Mouse (Mus musculus) neural tube, embryonic 10.5 days (tissue): ENCODE data around the gene Xylt1.

Source experiments
- DNase-seq: peaks from one replicate; pipeline ENCODE4 v3.0.0-alpha.2; 2017; ENCODE audit warnings: low spot score; ENCODE audit errors: extremely low spot score

The Xylt1 gene

GRCm38 (mm10) chr7:117380418-117381187, at the start of gene Xylt1:
Xylt1 (plus strand) TSS chr7:117380979.
- DNase-seq, result peak; percentile 81

DNA sequence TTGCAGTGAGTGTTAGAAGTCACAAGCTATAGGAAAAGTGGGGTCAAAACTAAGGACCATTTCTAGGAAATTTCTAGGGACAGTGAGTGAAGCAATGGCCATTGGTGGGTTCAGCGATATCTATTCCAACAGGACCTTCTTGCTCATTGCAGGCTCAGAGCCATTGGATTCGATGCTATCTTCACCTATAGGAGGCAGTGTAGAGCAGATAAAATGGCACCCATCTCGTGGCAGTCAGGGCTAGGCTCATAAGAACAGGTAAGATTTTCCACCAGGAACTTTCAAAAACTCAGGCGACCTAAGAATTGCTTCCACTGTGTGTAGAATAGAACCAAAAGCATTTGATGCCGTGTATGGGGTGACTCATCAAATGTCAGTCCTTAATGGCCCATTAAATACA, 46.8 kb upstream of the Xylt1 start:
- no peak for DNase-seq

GRCm38 (mm10) chr7:117356316-117356715, 24.5 kb upstream of the Xylt1 start:
- DNase-seq, result no peak

DNA sequence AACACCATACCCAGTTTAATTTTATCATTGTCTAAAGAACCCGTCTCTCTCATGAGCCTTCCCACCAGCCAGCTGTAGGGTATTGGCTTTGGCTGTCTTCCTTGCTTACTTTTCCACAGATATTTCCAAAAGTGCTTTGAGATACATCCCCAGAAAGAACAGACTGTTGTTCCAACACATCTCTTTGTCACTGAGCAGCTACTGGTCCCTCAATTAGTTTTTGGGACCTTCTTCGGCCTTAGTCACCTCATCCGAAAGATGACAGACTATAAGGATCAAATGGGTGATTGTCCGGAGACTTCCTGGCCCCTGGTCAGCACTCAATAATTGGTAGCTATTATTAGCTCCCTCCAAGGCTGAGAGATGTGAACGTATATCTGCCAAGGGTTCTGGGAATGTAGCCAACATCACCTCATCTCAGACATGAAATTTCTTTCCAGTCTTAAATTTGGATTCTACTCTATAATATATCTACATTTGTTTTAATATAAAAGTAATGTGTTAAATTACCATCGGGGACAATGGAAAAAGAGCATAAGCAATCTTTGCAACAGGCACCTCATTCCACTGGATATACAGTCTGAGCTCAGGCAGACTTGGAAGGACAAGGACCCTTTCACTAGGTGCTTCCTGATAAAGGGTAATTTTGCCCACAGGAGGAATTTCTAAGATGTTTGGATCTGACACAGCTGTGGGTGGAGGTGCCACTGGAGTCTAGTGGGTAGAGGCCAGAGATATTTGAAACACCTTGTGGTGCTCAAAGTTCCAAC, 23.2 kb upstream of the Xylt1 start:
- DNase-seq, result no peak

GRCm38 (mm10) chr7:117361281-117361680, 19.5 kb upstream of the Xylt1 start:
- DNase-seq, result no peak

GRCm38 (mm10) chr7:117362493-117362892, 18.3 kb upstream of the Xylt1 start:
- DNase-seq, result no peak

DNA sequence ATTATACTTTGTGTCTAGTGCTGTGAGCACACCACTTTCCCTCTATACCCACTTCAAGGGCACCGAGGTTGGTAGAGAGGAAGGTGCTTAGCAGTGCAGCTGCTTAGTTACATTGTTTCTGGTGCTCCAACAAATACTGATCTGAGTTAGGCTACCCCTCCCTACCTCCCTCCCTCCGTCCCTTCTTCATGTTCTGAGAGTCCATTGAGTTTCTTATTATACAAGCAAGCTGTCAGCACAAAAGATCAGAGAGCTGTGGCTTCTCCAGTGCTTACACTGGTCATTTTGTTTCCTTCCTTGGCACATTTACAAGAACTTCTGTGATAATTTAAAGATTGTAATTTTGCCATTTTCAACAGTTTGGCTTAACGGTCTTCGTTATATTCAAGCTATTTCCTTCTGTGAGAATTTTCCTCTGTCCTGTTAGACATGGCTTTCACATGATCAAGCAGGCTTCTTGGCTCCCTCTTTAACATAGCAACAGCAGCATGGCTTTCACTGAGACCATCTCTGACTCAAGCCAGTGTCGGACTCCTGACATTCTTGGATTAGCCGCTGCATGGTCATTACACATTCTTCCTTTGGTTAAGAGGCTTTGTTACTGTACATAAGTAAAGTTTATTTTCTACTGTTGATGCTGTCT, 12.0 kb upstream of the Xylt1 start:
- DNase-seq, result no peak

- DNase-seq, result no peak
These were observed 11.4 kb upstream of the Xylt1 start for GRCm38 (mm10) chr7:117369290-117369941.

GRCm38 (mm10) chr7:117375886-117376309, 4.9 kb upstream of the Xylt1 start:
- DNase-seq, result peak; percentile 58

- no peak for DNase-seq
These were observed 3.6 kb upstream of the Xylt1 start for GRCm38 (mm10) chr7:117377138-117377537.

DNA sequence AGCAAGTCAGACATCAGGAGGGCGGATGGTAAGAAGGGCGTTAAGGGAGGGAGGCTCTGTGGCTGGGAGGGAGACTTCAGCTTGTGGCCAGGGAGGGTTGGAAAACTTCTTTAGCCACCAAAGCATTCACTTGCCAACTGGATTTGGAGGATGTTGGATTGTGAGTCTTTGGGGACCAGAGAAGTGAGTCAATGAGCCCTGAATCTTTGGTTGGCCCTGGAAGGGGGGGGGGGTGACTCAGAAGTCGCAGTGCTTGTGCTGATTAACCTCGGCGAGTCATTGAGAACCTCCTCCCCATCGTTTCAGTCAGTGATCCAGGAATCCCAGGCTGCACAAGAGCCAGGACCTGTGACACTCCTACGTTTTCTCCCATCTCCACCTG, 752 bp upstream of the Xylt1 start:
- no peak for DNase-seq

DNA sequence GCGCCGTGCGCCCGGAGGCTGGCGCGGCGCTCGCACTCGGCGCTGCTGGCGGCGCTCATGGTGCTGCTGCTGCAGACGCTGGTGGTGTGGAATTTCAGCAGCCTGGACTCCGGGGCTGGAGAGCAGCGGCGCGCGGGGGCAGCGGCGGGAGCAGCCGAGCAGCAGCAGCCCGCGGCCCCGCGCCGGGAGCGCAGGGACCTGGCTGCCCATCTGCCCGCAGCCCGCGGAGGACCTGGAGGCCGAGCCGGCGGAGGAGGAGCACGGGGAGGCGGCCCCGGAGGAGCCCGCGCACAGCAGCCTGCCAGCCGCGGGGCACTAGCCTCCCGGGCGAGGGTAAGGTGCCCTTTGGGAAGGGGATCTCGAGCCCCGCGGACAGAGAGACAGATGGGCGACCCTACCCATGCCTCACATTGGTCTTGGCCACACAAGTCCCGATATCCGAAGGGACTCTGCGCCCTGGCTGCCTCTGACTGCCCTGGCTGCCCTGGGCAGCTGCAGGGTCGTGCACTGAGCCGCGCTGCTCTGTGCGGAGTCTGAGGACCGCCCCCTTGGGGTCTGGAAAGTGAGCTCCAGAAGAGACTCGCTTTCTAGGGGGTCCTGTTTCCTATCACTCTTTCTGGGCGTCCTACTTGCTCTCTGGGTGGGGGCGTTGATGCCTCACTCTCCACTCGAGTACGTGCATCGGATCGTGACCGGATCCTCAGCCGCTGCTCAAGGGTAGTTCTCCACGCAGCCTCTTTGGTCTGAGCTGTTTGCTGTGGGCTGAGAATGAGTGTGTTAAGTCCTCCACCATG, 606 bp downstream of the Xylt1 start:
- DNase-seq, result peak; percentile 78

DNA sequence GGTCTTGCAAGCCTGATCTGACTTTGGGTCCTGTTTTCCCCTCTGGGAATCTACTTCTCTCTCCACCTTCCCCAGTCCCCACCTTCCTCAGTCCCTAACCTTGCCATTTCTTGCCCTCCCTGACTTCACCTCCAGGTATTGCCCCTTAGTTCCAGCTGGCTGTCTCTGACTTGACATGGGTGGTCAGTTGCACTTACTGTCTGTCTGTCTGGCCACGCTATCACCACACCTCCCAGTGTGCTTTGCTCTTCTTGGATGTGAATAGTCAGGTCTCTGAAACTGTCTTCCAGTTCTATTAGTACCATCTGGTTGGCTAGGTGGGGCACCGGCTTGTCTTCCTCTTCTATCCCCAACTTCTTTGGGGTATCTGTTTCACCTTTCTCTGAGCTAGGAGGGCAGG, 1.2 kb downstream of the Xylt1 start:
- no peak for DNase-seq

DNA sequence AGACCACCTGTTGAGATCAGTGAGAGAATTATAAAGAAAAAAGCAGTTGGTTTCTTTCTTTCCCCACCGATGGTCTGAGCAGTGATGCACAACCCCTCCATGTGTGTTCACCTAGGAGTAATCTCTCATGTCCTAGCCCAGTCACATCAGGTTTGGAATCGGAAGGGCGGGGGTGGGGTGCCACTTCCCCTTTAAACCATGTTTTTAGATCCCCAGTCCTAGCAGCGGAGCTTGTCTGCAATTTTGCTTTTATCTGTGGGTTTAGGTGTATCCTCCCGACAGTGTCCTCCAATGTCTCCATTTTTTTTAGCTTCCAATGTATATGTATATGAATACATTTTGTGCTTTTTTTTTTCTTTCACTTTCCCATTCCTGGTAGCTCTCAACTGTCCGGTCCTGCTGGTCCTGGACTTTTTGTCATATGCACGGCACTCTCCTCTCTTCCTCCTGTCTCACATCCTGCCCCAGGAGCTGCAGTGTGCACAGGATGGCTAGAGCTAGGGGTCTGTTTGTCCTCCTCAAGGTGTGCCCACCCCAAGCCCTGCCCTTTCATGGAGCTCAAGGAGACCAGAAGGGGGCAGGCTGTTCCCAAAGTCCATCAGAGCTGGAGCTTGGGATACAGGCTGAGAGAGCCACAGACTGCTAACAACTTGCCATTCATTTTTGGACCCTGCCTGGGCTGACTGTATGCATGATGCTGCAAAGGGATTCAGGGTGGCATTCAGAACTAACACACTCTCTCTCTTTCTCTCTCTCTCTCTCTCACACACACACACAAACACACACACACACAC, 2.6 kb downstream of the Xylt1 start:
- DNase-seq, result peak; percentile 24

DNA sequence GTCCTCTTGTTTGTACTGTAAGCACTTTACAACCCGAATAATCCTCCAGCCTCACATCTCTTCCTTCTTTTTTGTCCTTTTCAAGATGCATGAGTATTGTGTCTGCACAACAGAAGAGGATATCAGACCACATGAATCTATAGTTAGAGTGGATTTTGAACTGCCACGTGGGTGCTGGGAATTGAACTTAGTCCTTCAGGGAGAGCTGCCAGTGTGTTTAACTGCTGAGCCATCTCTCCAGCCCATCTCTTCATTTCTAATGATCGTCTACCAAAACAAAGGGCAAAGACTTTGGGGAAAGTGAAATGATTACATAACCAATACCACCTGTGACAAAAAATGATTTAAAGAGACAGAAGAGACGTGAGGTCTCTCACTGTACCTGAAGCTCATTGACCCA, 5.6 kb downstream of the Xylt1 start:
- no peak for DNase-seq

- DNase-seq, result no peak
These were observed 7.7 kb downstream of the Xylt1 start for GRCm38 (mm10) chr7:117388284-117388988.

DNA sequence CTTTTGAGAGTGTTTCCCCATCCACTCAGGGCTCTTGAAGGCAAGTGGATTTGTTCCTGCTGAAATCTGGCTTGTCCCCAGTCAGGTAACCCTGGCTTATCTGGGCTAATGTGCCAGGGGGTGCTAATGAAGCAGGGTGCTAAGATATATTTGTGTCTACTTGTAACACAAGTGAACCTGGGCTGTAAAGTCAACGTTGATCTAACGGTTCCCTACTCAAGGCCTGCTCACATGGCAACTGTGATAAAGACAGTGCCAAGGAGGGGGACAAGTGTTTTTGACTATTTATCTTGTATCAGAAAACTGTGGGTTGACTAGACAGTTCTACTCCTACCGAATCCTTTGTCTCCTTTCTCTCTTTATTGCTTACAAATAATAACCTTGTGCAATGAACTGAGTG, 8.3 kb downstream of the Xylt1 start:
- no peak for DNase-seq

DNA sequence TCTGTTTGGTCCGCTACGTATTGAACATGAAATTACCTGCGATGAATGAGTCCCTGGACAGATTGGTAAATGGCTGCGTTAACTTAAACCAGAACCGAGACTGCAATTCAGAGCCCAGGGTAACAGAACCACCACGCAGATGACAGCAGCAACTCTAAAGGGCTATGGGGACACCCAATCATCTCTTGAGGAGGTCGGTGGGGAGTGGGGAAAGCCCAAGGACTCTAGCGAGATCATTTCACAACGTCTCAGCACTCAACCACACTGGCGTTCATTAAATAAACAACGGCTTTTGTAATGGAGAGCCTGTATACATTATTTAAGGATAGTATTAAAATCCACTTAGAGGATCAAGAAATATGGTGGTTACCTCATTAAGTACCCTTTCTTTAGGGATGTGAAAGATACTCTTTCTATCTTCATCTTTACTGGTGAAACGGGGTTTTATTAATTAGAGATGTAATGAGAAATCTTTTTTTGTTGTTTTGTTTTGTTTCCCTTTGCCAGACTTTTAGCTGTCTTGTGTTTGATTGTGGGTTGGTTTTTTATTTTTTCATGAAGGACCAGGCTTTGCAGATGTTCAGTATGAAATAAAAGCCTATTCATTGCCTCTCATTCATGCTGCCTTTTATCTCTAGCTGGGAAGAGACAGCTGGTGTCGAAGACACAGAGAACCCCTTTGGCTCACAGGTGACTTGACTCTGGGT, 12.2 kb downstream of the Xylt1 start:
- no peak for DNase-seq

DNA sequence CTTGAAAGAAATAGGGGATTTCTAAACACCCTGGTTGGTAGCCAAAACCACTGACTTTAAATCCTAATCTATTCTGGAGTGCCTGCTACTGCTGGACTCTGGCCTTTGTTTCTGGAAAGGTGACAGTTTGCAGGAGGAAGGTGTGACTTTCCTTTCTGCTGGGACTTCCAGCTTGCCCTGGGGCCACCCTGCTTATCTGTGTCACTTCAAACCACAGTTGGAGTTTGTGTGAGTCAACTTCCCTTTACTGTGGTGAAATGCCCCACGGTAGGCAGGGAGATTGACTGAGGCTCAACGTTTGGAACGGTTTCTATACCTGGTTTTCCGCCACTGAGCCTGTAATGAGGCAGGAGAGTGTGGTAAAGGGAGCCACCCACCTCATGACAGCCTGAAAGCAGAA, 13.2 kb downstream of the Xylt1 start:
- DNase-seq, result no peak
